Mouse (Mus musculus) liver, postnatal 0 days (tissue): ENCODE data around the gene Cnpy2.

Experiments used
- CTCF ChIP-seq: sonication (generic); IDR thresholded peaks from 2 replicates; pipeline ENCODE4 v1.5.1; 2016; ENCODE audit warnings: antibody characterized with exemption, low read depth
- EP300 ChIP-seq: IDR thresholded peaks from 2 replicates; pipeline ENCODE4 v1.6.1; 2016; ENCODE audit warnings: antibody characterized with exemption, low read depth, mild to moderate bottlenecking

- TF ChIP-seq CTCF (no peak), EP300 (no peak)
Observed at GRCm38 (mm10) chr10:128370601-128371000, 48.3 kb downstream of the Cnpy2 start.
